Mouse (Mus musculus): ENCODE results near the gene Zfp423.

- TF ChIP-seq CTCF (IDR thresholded peaks at IDR 0.05; ENCODE audit: borderline replicate concordance, insufficient read depth, low read depth, low read length) = no peak
- no peak for TF ChIP-seq POLR2A (IDR thresholded peaks at IDR 0.05; ENCODE audit: borderline replicate concordance, insufficient read depth, low read length)
Measured at GRCm38 (mm10) chr8:87754853-87755252, 204.5 kb downstream of the Zfp423 start.

All from cerebellum, adult 2 months (tissue).